Mouse (Mus musculus) embryonic fibroblast, embryonic 13.5 days (primary cell): ENCODE measurements around the gene Clic6.

Source experiments
- CTCF ChIP-seq: IDR thresholded peaks from 2 replicates; pipeline ENCODE4 v1.5.1; 2011; ENCODE audit warnings: mild to moderate bottlenecking, control low read depth, low read length, moderate library complexity, borderline replicate concordance; ENCODE audit not compliant: insufficient read depth
- POLR2A ChIP-seq: IDR thresholded peaks from 2 replicates; pipeline ENCODE4 v1.6.1; 2011; ENCODE audit warnings: low read depth, mild to moderate bottlenecking, control low read depth, low read length, moderate library complexity

DNA sequence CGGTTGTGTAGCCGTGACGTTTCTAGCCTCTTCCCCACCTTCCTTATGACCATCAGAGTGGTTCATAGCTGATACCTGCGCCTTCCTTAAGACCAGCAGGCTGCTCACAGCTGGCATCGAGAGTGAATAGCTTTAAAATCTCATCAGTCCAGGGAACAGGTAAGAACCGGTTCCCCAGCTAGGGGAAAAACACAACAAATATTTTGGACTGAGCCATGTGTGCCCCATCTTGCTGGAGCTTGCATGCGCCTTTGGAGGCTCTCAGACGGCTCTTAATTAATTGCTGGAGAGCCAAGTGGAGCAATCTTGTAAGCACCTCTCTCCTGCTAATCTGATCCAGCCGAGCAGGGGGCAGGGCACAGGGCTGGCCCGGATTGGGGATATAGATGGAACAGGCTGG, 95.4 kb downstream of the Clic6 start:
- TF ChIP-seq POLR2A: no peak
- no peak for TF ChIP-seq CTCF
